Mouse (Mus musculus) megakaryocyte, adult 5-6 weeks (primary cell): ENCODE data around the gene F2. TPM values are rescaled to one million over a fixed set of nuclear protein-coding genes. Genes with fewer than 3 reads are reported as not detected.

Source experiments
- ATAC-seq: 2 replicates; pipeline ENCODE4 v1.8.0; 2016; ENCODE audit warnings: mild to moderate bottlenecking, inconsistent platforms; ENCODE audit not compliant: poor library complexity, severe bottlenecking
- total RNA-seq, 2 experiments: library from RNA; stranded (forward) in 1 of 2; stranded (reverse) in 1 of 2; fragments of 153-499, 151-499 nt in 1 of 2; fragments of 221-1000, 200-1000 nt in 1 of 2; gene quantifications; 2 replicates each; pipeline versions ENCODE4 v1.2.3 to v1.2.4; 2015 to 2017

F2 gene
- total RNA-seq (2015), result not detected in 2 replicates
- not detected in 2 replicates for total RNA-seq (2017)

DNA sequence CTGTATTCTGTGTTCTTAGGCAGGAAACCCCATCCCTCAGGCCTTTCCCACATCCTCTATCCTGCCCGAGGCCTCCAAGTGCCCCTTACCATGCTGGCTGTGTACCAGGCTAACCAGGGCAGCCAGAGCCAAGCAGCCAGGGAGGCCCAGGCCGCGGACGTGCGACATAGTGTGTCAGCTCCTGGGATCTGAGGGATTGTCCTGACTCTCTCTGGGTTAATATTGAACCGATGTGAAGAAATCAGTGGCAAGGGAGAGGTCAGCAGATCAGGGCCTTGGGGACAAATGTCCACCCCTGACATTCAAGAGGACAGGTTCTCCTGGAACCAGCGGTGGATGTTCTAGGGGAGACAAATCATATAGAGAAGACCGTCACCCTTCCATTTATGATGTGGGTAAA lies at the start of gene F2:
F2 (minus strand) TSS at position 186 of the 400 bp plus-strand sequence.
- ATAC-seq, result no peak

DNA sequence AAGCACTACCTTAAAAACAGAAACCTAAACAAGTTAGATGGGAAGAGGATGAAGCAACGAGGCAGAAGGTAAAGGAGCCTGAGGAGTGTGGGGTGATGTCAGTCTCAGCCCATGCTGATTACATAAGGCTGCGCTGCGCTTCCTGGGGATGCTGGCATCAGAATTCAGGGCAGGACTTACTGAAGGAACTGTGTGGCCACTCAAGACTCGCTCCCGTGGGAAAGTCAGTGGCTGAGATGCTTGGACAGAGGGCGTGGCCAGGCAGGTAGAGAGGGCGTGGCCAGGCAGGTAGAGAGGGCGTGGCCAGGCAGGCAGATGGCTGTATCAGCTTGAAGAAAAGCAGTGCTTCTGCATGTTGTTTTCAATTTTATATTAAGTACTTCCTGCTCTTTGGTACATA lies 47.7 kb upstream of the F2 start:
- no peak for ATAC-seq

DNA sequence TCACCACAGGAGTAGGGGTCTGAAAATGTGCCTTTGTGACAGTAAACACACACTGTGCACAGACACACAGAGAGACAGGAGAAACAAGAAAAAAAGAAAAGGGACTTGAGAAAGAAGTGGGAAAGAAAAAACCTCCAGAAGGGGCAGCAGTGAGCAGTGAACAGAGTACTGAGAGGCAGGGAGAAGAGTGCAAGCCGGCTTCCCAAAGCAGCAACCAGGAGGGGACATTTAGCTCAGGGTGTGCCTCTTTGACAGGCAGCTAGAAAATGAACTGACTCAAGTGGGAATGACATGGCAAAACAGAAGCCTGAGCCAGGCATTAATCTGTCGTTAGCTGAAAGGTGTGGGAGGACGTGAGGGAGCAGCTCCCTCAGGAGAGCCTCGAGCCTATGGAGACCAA lies 46.6 kb upstream of the F2 start:
- ATAC-seq, result no peak

DNA sequence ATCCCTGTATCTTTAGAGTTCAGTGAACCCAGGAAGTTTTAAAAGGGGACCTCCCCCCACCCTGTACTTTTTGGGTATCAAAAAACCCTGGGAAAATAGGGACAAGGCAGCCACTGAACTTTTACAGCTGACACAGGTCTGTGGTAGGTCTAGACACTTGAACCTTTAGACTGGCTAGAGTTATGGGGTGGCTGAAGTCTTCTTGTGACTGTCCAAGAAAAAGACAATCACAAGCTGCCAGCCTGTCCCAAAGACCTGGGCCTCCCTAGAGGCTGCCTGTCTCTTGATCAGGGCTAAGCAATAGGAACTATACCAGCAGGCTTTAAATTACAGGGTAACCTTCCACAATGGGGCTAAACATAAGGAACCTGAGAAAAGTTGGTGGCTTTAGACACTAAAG lies 40.7 kb upstream of the F2 start:
- ATAC-seq, result no peak

DNA sequence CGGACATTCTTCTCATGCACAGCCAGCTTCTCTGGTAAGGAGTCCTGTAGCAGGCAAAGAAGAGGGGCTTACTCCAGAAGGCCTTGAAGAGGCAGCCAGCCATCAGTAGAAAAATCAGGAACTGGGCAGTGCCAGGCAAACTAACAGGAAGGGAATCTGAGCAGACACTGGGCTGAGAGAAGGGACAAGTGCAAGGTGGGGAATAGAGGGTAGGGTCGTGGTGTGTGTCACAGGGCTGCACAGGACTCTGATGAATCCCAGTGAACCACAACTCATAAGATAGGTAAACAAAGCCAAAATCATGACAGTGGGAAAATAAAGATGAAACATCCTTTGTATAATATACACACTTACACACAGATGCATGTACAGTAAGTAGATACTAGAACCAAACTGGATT lies 40.2 kb upstream of the F2 start:
- no peak for ATAC-seq

DNA sequence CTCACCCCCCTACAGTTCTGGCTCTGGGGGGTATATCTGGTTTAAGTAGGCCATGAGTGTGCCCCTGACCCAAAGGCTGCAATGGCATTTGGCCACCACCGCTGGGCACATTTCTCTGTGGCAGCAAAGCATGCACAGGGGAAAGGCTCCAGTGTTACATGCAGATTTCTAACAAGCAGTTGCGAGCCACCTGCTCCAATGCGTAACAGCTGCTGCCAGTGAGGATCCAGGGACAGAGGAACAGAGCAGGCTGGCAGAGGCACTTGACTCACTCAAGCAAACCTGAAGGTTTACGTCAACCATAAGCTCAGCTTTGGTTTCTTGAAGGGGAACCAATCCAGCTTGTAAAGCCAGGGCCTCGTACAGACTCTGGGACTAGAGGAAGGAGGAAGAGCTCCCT lies 38.7 kb upstream of the F2 start:
- no peak for ATAC-seq

DNA sequence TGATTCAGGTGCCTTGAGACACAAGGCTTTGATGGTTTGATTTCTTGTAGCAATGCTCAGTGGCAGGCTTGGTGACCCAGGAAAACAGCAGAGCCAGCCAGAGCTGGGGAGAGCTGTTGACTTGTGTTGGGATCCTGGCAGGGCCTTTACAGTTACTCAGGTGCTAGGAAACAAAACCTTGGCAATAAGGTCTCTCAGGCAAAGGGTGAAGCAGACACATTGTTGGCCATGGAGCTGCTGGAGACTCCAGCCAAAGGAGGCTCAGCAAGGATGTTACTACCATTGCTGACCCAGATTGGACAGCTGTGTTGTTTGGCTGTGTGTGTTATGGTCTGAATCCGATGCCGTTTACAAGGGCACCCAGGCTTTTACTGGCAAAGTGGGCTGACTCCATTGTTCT lies 37.4 kb upstream of the F2 start:
- no peak for ATAC-seq

DNA sequence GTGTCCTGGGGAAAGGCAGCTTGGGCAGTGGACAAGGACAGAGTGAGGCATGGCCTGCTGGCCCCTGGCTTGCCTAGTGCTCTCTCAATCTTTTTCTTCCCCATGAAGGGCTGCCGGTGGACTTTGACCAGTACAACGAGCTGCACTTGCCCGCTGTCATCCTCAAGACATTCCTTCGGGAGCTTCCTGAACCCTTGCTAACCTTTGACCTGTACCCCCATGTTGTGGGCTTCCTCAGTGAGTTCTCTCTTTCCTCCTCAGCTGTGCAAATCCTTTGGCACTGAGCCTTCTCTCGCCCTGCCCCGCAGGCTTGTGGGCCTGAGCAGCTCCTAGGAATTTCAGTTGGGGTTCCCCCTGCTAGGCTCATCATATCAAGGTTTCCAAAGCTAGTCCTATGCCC lies 33.8 kb upstream of the F2 start:
- no peak for ATAC-seq

DNA sequence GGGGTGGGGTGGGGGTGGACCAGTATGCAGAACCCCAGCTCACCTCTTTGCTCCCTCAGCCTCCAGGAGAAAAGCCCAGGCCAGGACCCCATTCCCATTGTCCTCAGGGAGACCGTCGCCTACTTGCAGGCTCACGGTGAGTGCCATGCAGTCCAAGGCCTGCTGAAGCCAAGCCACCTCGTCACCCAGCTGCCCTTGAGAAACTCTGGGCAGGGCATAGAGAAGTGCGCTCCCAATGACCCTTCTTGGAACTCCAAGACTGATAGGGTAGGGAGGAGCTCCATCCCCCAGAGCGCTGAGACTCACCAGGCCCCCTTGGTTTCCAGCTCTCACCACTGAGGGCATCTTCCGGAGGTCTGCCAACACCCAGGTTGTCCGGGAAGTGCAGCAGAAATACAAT lies 33.1 kb upstream of the F2 start:
- ATAC-seq, result no peak

DNA sequence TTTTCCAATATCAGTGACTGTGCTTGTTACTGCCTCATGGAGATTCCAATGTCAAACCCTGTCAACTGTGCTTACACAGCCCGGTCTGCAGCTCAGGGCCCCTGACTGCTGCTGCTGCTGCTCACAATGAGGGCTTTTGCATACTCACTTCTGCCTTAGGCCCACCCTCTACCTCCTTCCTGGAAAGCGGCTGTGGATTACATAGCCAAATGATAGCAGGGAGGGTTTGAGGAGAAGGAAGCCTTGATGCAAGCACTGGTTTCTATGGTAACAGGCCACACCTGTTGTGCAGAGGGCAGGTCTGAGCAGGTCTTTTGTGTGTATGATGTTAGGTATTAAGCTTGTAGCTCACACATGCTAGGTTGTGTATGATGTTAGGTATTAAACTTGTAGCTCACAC lies 31.5 kb upstream of the F2 start:
- no peak for ATAC-seq

DNA sequence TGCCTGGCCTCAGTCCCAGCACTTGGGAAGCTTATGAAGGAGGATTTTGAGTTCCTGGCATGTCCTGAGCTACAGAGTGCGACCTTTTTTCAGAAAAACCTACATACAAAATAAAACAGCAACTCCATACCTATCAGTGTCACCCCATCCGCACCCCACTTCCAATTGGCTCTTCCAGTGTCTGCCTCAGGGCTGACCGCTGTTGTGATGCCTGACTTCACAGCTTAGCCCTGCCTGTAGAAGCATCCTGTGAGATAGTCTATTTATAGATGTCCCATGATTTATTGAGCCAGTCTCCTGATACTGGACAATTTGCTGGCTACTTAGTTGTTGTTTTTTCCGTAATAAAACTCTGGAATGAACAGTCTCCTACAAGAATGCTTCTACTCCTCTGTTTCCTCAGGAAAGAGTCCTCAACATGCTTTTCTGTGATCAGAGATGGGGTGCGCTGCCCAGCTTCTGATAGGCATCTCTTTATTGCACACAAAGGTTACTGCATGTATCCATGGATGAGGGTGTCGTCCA lies 30.2 kb upstream of the F2 start:
- no peak for ATAC-seq

DNA sequence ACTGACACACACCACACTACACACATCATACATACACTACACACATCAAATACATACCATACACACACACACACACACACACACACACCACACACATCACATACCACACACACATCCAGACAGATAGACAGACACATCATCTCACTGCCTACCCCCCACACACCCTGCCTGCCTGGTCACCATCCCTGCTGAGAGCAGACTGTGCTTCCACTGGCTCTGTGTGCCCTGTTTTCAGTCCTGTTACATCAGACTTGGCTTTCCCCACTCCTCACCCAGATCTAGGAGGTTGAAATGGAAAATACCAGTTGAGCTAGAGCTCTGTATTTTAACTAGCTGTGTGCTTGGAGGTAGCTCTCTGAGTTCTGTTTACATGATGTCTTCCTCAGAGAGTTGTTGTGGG lies 28.6 kb upstream of the F2 start:
- no peak for ATAC-seq

DNA sequence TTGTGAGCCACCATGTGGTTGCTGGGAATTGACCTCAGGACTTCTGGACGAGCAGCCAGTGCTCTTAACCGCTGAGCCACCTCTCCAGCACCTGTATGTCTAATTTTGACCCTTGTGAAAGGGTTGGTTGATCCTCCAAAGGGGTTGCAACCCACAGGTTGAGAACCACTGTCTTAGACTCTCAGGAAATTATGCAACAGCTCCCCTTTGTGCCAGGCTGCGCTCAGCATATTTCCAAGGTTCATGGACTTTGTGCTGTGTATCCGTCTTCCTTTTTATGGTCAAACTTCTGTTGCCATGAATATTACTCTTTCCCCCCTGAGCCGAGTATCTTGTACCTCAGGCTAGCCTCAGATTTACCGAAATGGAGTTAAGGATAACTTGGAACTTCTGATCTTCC lies 24.8 kb upstream of the F2 start:
- ATAC-seq, result no peak

DNA sequence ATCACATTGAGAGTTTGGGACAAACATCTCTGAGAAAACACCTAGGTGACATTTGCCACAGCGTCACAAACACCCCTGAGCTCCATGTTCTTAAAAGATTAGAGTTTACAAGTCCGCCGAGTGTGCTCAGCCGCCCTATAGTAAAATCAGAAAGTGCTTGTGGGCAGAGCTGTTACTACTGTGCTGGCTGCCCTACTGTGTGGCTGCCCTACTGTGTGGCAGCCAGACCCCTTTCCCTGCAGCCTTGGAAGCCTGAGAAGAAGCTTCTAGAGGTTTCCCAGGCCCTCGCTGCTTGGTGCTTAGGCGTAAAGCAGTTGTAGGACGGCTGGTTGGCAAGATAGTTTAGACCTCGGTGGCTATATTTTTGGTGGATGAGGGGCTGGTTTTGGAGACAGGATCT lies 23.4 kb upstream of the F2 start:
- no peak for ATAC-seq

DNA sequence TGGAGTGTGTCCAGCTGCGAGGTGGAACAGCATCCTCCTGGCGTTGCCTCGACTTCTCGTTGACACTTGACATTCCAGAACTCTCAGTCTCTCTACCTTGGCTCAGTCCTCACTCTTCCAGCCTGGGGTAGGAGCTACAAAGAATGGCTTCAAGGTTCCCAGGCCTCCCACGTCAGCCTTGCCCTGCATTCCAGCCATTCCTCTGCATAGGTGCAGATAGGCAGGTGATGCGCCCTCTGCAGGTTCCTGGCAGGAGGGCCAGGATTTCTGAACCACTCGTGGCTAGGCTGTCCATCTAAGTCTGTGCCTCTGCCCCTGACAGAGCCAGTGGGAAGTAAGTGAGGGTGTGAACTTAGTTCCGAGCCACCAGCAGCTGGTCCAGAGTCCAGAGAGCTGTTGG lies 20.6 kb upstream of the F2 start:
- ATAC-seq, result no peak

DNA sequence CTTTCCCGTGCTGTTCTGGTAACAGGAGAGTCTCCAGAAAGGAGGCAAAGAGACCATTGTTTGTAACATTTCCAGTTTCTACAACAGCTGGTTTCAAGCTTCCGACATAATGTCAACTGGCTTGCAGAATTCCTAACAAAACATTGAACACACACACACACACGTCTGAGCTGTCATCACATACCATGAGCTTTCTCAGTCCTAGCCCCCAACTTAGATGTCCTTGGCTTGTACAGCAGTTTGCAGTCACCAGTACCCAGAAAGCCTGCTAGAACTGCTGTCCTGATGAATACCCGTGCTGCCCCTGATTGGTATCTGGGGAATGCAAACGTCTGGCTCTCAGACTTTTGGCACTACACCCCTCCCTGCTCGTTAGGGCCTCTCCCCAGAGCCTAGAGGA lies 19.6 kb upstream of the F2 start:
- no peak for ATAC-seq

DNA sequence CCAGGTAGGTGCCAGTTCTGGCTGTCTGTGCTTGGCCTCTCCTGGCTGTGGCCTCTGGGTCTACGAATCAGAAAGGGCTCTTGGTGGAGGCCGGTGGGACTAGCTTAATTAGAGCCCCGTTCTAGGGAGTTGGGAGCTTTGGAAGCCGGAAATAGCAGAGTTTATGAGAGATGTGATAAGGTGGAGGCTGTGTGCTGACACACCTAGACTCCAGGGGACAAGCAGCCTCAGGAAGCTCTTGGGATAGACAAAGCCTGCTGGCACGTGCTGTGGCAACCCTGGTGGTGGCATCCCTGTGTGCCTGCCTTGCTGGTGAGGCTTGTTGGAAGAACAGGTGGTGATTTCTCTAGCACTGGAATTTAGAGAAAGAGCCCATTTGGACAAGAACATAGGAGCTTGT lies 19.2 kb upstream of the F2 start:
- no peak for ATAC-seq

DNA sequence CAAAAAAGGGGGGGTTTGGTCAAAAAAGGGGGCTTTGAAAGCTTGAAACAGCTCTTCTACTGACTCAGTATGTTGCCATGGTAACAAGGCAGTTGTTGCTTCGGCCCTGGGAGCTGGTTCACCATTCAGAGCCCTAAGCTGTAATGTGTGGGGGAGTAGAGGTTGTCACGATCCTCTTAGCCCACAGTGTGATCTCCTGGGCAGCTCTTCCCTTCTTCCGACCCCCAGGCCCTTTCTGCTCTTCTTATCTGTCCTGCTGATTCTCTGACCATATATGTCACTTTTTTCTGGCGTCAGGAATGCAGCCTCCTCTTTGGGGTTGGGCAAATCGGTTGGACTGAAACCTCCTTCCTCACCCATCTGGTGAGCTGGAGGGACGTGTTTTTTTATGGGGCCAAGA lies 16.6 kb upstream of the F2 start:
- no peak for ATAC-seq

DNA sequence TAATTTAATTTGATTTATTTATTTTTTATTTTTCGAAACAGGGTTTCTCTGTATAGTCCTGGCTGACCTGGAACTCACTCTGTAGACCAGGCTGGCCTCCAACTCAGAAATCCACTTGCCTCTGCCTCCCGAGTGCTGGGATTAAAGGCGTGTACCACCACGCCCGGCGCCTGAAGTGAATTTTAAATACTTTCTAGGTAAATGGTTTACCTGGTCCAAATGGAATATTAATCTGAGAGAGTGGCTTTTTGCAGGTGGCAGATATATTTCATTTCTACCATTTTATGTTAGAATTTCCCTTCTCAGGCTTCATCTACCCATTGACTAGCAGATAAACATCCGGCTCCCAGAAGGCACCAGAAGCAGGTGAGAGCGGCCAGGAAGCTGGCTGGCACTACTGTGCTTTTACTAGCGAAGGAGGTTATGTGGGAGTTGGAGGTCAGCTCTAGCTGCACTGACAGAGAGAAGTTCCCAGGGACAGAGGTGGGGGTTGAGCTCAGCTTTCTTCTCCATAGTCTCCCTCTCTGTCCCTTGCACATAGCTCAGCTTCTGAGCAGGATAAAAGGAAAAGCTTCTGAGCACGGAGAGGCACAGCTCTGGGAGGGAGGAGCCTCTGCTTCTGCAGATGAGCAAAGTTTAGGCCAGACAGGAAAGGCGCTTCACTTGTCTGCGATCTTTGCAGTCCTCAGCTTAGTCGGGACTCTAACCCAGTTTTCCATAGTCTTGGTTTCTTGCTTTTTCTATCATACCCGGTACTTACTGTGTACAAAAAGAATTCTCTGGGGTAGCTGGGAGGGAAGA lies 15.4 kb upstream of the F2 start:
- ATAC-seq, result no peak

DNA sequence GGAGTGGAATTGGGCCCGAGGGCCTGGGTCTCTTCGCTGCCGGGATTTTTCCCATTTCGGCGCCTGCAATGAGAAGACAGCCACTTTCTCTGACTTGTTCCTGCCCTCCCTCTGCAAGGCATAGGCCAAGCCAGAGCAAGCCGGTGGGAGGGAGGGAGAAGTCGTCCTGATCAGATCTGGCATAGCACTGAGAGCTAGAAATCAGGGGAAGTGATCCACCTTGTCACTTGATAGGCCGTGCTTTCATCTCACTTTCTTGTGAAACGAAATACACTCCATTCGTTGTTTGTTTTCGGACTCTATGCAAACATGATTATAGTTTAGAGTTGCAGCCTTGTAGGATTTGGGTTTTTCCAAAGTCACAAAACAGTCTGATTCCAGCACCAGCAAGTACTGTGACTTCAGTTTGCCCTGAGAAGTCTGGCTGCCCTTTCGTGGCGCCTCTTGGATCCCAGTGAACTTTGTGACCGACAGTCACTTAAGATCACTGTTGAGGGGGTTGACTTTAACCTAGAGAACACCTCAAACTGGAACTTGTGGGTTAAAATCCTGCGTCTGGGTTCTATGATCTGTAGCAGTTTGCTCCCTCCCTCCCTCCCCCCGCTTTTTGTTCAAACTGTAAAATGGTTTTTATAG lies 14.3 kb upstream of the F2 start:
- peak; percentile 31 for ATAC-seq

DNA sequence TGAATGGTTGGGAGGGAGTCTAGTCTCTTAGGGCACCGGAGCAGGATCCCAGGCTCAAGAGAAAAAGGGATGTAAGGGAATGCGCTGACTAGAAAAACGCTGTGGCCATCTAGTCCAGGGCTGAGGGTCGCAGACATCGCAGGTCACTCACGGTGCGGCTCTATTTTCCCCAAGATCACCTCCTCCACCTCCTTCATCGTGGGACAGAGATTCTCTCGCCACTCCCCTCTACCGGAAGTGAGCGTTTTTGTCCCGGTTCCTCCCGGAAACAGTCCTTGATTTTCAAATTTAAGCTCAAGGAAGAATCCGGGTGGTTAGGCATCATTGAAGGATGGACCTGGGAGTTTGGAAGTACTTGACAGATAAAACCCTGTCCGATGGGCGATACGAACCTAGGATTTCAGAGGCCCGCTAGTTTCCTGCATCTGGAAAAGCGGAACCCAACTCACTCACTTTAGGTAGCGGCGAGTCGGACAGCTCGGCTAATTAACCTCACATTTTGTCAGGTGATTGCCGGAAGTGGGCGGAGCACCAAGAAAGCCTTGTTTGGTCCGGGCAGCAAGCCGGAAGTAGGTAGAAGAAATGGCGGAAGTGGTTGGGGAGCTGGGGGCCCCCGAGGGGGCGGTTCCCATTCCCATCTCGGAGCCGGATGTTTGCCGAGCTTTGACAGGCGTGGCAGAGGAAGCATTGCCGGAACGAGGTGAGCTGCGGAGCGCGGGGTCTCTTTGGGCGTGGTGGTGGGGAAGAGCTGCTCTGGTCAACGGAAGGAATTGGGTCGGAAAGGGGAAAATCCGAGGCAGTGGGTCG lies 13.5 kb upstream of the F2 start, which contains the start of the genes Zfp408 and Arhgap1:
Zfp408 (minus strand) TSS at position 239 of the 807 bp plus-strand sequence.
Arhgap1 (plus strand) TSS at position 308 of the 807 bp plus-strand sequence.
- ATAC-seq, result peak; percentile 89
